Mouse (Mus musculus): ENCODE measurements around the gene Il17f. TPM values are rescaled to one million over a fixed set of nuclear protein-coding genes. Genes with fewer than 3 reads are reported as not detected.
"Not testable (repeated sequence)": the region's sequence is repeated elsewhere in the genome, so short reads cannot be mapped to it uniquely, and the experiment has no call there.

The Il17f gene
- polyA plus RNA-seq, 1 experiment from 2014 or later = not detected

DNA sequence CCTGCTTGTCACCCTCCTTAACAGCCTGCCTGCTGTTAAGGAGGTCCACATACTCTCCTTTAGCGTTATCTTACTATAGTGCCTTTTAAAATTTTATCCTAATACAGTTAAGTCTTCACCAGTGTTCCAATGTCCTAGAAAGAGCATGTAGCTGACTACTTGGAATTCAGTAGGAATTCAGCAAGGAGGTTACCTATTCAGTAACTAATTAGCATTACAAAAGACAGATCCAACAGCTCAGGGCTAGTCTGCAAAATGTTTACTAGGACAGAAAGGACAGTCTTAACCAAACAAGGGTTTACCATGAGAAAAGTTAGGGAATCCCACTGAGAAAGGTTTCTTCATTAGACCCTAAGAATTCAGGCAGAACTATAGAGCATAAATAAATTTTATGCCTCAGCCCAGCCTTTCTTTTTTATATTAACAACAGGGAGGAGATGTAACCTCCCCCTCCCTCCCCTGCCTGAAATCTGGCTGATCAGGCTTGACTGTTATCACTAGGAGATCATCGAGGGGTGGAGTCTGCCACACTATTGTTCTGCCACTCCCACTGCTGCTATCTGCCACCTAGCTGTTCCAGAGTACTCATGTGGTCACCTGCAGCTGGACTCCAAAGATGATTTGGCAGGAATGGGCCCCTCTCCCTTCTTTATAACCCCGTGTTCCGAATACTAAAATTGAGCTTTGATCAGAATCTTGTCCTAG, 16.2 kb downstream of the Il17f start:
- WGBS = 88% methylated on average over 4 of the region's 4 CpGs

DNA sequence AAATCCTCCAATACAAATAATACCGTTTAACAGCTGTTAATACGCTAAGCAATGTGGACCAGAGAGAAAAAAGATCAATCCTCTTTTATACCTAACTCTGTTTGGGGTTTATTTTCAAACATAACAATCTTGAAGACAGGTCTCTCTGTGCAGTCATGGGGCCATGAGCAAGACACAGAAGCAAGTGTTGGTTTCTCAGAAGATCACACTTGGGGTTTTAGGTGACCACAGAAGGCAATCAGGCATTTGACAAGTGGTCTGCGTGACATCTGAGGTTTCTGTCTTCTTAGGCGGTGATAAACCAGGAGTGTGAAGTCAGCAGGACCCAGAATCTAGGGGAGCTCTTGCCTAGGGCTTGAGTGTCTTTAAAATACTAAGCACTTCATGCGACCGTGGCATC, 23.9 kb downstream of the Il17f start:
- H3K4me3 ChIP-seq (replicated peaks) = no peak overlapping the region
- no peaks in the 10 kb centered on the region for H3K9me3 ChIP-seq (replicated peaks)
- no peak overlapping the region for H3K4me2 ChIP-seq
- no peak overlapping the region for H3K9ac ChIP-seq (replicated peaks)
- H3K4me1 ChIP-seq = no peaks in the 10 kb centered on the region
- 85% methylated on average over 6 of the region's 6 CpGs for WGBS
- no peaks in the 10 kb centered on the region for H3K36me3 ChIP-seq
- H3K27me3 ChIP-seq (replicated peaks) = no peaks in the 10 kb centered on the region
- no peak overlapping the region for H3K27ac ChIP-seq (replicated peaks)
- no peak for ATAC-seq (ENCODE audit: low FRiP score)

More for the DNA sequence above, 16.2 kb downstream of the Il17f start:
- not testable (repeated sequence) for H3K4me2 ChIP-seq; H3K27me3 ChIP-seq (replicated peaks); H3K9me3 ChIP-seq (replicated peaks); H3K4me3 ChIP-seq (replicated peaks); H3K36me3 ChIP-seq; ATAC-seq (ENCODE audit: low FRiP score); H3K27ac ChIP-seq (replicated peaks); H3K4me1 ChIP-seq; H3K9ac ChIP-seq (replicated peaks)

DNA sequence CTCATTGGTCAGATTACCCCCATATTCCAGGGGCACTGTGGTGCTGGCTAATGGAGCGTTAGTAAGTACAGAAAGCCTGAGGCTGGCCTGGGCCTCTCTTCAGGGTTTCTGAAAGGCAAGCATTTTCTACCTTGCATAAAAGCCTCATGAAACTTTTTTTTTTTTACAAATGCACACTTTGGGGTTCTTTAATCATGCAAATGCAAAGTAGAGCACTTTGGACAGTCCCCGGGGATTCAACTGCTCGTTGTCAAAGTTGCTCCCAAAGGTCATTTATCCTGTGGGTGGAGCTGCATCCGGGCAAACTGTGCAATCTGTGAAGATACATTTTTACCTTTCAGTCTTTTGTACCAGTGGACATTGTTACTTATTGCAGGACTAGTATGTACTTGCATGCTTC, 29.0 kb downstream of the Il17f start:
- no peak overlapping the region for H3K4me3 ChIP-seq (replicated peaks)
- no peak for ATAC-seq (ENCODE audit: low FRiP score)
- no peaks in the 10 kb centered on the region for H3K4me1 ChIP-seq
- H3K9ac ChIP-seq (replicated peaks) = no peak overlapping the region
- H3K27ac ChIP-seq (replicated peaks) = no peak overlapping the region
- H3K4me2 ChIP-seq = no peak overlapping the region
- no peaks in the 10 kb centered on the region for H3K27me3 ChIP-seq (replicated peaks)
- 31% methylated on average over 4 of the region's 4 CpGs for WGBS
- H3K9me3 ChIP-seq (replicated peaks) = no peaks in the 10 kb centered on the region
- H3K36me3 ChIP-seq = no peaks in the 10 kb centered on the region

DNA sequence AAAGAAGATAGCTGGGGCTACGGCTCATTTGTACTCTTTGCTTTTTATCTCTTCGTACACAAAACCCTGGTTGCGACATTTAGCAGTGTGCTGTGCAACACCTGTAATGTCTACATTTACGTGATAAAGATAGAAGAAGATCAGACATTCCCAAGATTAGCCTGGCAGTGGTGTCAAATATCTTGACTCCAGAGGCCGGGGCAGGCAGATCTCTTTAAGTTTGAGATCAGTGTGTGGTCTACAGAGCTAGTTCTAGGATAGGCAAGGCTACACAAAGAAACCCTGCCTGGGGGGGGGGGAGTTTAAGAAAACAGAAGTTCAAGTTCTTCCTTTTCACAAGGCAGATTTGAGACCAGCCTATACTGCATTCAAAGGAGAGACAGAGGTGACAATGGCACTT, 30.1 kb downstream of the Il17f start:
- ATAC-seq (ENCODE audit: low FRiP score) = no peak
- Histone ChIP-seq H3K36me3 (no peaks in the 10 kb centered on the region), H3K4me2 (no peak overlapping the region), H3K27ac (replicated peaks) (no peak overlapping the region), H3K9ac (replicated peaks) (no peak overlapping the region), H3K4me3 (replicated peaks) (no peak overlapping the region), H3K9me3 (replicated peaks) (no peaks in the 10 kb centered on the region), H3K27me3 (replicated peaks) (no peaks in the 10 kb centered on the region), H3K4me1 (no peaks in the 10 kb centered on the region)
- WGBS = 89% methylated on average over 5 of the region's 5 CpGs

DNA sequence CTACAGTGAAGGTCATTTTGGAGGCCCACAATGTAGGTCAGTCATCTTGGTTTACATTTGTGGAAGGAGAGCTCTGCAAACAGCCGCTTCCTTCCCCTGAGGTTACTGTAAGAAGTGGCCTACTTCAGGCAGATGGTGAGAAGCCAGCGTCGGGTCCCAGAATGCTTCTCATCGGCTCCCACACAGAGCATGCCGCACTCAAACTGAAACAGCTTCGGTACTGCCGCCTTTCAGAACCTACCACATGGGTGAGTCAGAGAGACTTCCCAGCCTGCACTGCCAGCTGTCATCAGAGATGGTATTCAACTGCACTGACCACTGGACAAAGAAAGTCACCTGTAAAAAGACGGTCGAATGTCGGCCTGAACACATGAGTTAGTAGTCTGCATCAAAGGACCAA, 30.6 kb downstream of the Il17f start:
- no peaks in the 10 kb centered on the region for H3K36me3 ChIP-seq
- H3K27ac ChIP-seq (replicated peaks) = no peak overlapping the region
- no peak overlapping the region for H3K4me2 ChIP-seq
- WGBS = 92% methylated on average over 10 of the region's 10 CpGs
- no peaks in the 10 kb centered on the region for H3K4me1 ChIP-seq
- H3K4me3 ChIP-seq (replicated peaks) = no peak overlapping the region
- no peaks in the 10 kb centered on the region for H3K9me3 ChIP-seq (replicated peaks)
- no peak overlapping the region for H3K9ac ChIP-seq (replicated peaks)
- H3K27me3 ChIP-seq (replicated peaks) = no peaks in the 10 kb centered on the region
- no peak for ATAC-seq (ENCODE audit: low FRiP score)

DNA sequence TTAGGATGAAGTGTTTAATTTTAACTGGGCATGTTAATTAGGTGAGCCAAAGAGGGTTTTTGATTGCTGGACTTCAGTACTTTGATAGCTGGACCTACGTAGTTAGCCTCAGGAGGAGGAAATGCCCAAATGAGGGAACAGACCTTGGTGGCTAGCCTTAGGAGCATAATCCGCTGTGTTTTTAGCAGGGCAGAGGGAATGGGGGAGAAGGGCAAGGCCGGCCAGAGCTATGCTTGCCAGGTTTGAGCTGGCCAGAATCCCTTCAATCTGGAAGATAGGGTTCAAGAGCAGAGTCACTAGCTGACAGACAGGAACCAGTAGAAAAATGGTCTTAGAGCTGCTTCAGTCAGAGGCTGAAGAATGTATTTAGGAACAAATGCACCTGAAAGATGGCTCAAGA, 32.8 kb downstream of the Il17f start:
- no peaks in the 10 kb centered on the region for H3K27me3 ChIP-seq (replicated peaks)
- no peak for ATAC-seq (ENCODE audit: low FRiP score)
- no peak overlapping the region for H3K9ac ChIP-seq (replicated peaks)
- H3K36me3 ChIP-seq = no peaks in the 10 kb centered on the region
- H3K27ac ChIP-seq (replicated peaks) = no peak overlapping the region
- H3K9me3 ChIP-seq (replicated peaks) = no peaks in the 10 kb centered on the region
- no peak overlapping the region for H3K4me3 ChIP-seq (replicated peaks)
- H3K4me1 ChIP-seq = no peaks in the 10 kb centered on the region
- 95% methylated on average over 3 of the region's 3 CpGs for WGBS
- no peak overlapping the region for H3K4me2 ChIP-seq

DNA sequence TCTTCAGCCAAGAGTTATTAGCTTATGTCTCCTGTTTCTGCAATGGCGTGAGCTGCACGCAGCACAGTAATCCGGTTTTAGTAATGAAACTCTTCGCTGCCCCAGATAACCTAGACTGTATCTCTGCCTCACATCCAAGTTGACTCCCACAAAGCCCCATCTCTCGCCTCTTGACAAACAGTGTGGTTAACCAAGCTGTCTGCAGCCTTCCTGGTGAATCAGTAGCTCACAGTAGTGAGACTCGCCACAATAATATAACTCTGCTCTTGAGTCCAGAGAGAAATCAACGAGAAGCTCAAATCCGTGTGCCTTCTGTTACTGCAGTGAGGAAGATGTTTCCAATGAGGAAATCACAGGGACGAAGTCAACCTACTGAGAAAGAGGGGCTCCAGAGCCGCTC, 36.0 kb downstream of the Il17f start:
- WGBS = 88% methylated on average over 10 of the region's 10 CpGs
- ATAC-seq (ENCODE audit: low FRiP score) = no peak

DNA sequence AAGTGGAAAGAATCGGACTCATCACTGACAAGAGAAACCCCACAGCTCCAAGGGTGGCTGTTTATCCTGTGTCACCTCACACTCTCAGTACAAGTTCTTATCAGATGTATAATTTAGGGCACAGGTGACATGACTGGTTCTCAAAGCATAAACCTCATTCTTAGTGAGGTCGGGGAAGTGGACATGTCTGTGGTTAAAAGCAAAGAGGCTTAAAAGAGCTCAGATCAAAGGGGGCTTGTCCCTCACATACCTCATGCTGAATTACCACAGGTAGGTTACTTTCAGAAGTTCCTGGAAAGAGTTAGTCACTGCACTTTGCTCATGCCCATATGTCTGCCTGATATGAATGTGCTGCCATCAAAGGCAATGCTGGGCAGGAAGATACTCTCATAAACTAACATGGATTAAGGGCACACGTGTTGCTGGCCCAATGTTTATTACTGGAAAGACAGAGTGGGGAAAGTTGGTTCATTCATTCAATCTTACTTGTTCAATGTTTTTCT, 49.9 kb downstream of the Il17f start:
- 86% methylated on average over 3 of the region's 3 CpGs for WGBS
- no peaks in the 10 kb centered on the region for H3K9me3 ChIP-seq (replicated peaks)
- H3K27me3 ChIP-seq (replicated peaks) = no peaks in the 10 kb centered on the region
- no peak overlapping the region for H3K4me3 ChIP-seq (replicated peaks)
- H3K27ac ChIP-seq (replicated peaks) = no peak overlapping the region
- H3K36me3 ChIP-seq = no peaks in the 10 kb centered on the region
- H3K4me1 ChIP-seq = no peaks in the 10 kb centered on the region
- no peak overlapping the region for H3K9ac ChIP-seq (replicated peaks)
- ATAC-seq (ENCODE audit: low FRiP score) = no peak
- H3K4me2 ChIP-seq = no peak overlapping the region

More for the DNA sequence above, 36.0 kb downstream of the Il17f start:
- Histone ChIP-seq H3K27ac (replicated peaks) (no peak overlapping the region), H3K4me2 (no peak overlapping the region), H3K9me3 (replicated peaks) (no peaks in the 10 kb centered on the region), H3K36me3 (no peaks in the 10 kb centered on the region), H3K9ac (replicated peaks) (no peak overlapping the region), H3K4me3 (replicated peaks) (no peak overlapping the region), H3K4me1 (no peaks in the 10 kb centered on the region), H3K27me3 (replicated peaks) (no peaks in the 10 kb centered on the region)

DNA sequence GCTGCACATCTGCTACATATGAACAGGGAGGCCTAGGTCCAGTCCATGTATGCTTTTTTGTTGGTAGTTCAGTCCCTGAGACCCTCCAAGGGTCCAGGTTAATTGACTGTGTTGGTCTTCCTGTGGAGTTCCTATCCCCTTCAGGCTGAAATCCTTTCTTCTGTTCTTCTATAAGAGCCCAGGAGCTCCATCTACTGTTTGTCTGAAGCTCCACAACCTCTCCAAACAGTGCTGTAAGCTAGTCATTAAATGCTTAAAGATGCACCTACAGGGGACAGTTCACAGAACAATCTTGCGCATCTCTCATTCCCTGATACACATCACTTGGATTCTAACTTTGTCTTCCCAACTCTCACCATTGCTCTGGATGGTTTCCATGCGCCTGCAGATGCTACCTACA, 51.9 kb downstream of the Il17f start:
- no peak for ATAC-seq (ENCODE audit: low FRiP score)

DNA sequence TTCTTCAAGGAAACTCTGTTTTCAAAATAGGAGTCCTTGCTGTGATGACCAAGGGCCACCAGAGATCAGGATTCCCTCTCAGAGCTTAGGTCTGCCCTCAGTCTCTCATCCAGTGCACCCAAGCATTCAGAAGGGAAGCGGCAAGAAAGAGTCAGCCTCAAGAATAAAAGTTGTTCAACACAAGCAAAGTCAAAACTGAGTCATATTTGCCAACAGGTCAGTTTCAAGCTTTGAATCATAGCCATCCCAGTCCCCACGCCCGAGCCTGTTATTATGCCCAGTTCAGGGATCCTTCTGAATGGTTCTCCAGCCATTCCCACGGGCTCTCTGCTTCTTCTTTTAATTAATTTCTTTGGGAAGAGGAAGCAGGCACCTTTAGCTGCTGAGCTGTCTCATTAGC, 53.8 kb downstream of the Il17f start:
- H3K9me3 ChIP-seq (replicated peaks) = no peaks in the 10 kb centered on the region
- H3K36me3 ChIP-seq = no peaks in the 10 kb centered on the region
- 90% methylated on average over 4 of the region's 4 CpGs for WGBS
- H3K4me1 ChIP-seq = no peaks in the 10 kb centered on the region
- no peak for ATAC-seq (ENCODE audit: low FRiP score)
- H3K4me2 ChIP-seq = no peak overlapping the region
- H3K27ac ChIP-seq (replicated peaks) = no peak overlapping the region
- H3K27me3 ChIP-seq (replicated peaks) = no peaks in the 10 kb centered on the region
- no peak overlapping the region for H3K9ac ChIP-seq (replicated peaks)
- no peak overlapping the region for H3K4me3 ChIP-seq (replicated peaks)

More for the DNA sequence above, 51.9 kb downstream of the Il17f start:
- no peaks in the 10 kb centered on the region for H3K4me1 ChIP-seq
- 90% methylated on average over 2 of the region's 2 CpGs for WGBS
- H3K27me3 ChIP-seq (replicated peaks) = no peaks in the 10 kb centered on the region
- H3K27ac ChIP-seq (replicated peaks) = no peak overlapping the region
- H3K4me2 ChIP-seq = no peak overlapping the region
- no peaks in the 10 kb centered on the region for H3K9me3 ChIP-seq (replicated peaks)
- H3K36me3 ChIP-seq = no peaks in the 10 kb centered on the region
- no peak overlapping the region for H3K9ac ChIP-seq (replicated peaks)
- no peak overlapping the region for H3K4me3 ChIP-seq (replicated peaks)

DNA sequence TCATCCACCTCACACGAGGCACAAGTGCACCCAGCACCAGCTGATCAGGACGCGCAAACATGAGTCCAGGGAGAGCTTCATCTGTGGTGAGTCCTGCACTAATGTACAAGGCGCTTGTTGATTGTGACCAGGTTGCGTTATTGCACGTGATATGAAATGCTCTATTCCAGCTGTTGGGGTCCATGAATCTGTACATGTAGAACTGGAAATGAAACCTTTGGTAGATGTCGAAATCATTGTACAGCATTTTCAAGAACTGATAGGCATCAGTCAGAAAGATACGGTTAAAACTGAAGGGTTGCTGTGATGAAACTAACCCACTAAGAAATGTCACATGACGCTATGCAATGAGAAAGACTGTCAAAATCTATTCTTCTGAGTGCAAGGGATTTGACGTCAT, 59.5 kb downstream of the Il17f start, which contains the start of gene Il17a:
Gene Il17a, plus strand, starts transcription at position 3 of the 400 bp plus-strand sequence.
- Histone ChIP-seq H3K36me3 (no peaks in the 10 kb centered on the region), H3K27ac (replicated peaks) (no peak within 1 kb of the TSS), H3K27me3 (replicated peaks) (no peaks in the 10 kb centered on the region), H3K9ac (replicated peaks) (no peak within 1 kb of the TSS), H3K4me2 (no peak within 1 kb of the TSS), H3K4me3 (replicated peaks) (no peak within 1 kb of the TSS), H3K4me1 (no peaks in the 10 kb centered on the region), H3K9me3 (replicated peaks) (no peaks in the 10 kb centered on the region)
- 95% methylated on average over 10 of the region's 10 CpGs for WGBS
- no peak for ATAC-seq (ENCODE audit: low FRiP score)

Data from neural tube, embryonic 15.5 days (tissue).